Mouse (Mus musculus): ENCODE data around the gene Ctcf.

DNA sequence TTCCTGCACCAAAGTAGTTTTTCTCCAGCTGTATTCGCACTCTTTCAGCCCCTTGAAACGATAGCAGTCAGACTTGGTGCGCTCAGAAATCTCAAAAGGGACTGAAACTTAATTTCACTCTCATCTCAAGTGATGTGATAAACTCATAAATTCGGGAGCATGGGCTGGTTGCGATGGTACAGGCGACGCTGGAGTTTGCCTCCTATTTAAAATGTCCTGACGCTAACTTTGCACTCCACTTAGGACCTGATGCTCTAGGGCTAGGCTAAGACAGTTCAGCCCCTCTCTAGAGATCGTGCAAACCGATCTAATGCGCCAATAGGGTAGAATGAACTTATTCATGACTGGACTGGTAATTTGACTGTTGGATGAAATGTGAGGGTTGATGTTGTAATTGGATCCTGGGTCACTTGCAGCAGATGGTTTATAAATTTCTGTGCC lies 1.3 kb downstream of the Ctcf start:
- TF ChIP-seq CTCF (IDR thresholded peaks at IDR 0.05; ENCODE audit: control insufficient read depth, insufficient read depth, low read length) (no peak), POLR2A (IDR thresholded peaks at IDR 0.05; ENCODE audit: borderline replicate concordance, control insufficient read depth, low read depth, low read length) (no peak)
